Mouse (Mus musculus) ES-Bruce4 (cell line): Measurements from ENCODE around the gene Abhd14b.

Experiments
- CTCF ChIP-seq: IDR thresholded peaks from one replicate; pipeline ENCODE4 v1.8.1; 2011; ENCODE audit warnings: low read depth, low read length
- EP300 ChIP-seq: IDR thresholded peaks from 2 replicates; pipeline ENCODE4 v1.6.1; 2011; ENCODE audit warnings: low read depth, low read length; ENCODE audit not compliant: insufficient read depth
- POLR2A ChIP-seq: IDR thresholded peaks from one replicate; pipeline ENCODE4 v1.8.1; 2011; ENCODE audit warnings: low read length; ENCODE audit not compliant: insufficient read depth

DNA sequence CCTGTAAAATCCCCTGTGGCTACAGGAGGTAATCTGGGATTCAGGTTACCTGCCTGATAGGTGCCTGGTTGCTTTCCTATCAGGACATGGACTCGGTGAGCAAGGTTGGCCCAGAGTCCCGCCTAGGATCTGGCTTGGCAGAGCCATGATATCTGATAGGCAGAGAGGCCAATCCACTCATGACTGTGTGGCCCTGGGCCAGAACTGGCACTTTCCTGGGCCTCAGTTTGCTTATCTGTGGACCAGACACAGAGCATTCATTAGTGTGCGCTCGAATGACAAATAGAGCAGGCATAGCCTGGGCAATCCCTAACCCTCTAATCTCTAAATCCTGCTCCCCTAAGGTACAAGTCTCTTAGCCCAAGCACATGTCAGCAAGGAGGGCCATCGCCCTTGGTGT is 45.1 kb upstream of the Abhd14b start:
- TF ChIP-seq CTCF (no peak), POLR2A (no peak), EP300 (no peak)
